Mouse (Mus musculus) inflammation-experienced regulatory T-cells, adult 6 months (primary cell): Measurements from ENCODE around the gene Narfl. TPM values are rescaled to one million over a fixed set of nuclear protein-coding genes. Genes with fewer than 3 reads are reported as not detected.

Source experiments
- ATAC-seq: one replicate; pipeline ENCODE4 v1.8.0; 2017
- polyA plus RNA-seq, 3 experiments: library from polyadenylated mRNA; unstranded; fragments of 100-300 nt; shearing (Covaris generic); gene quantifications; one replicate each; pipeline ENCODE4 v1.2.1; 2017

The Narfl gene
- polyA plus RNA-seq, 3 experiments from 2014 or later: 16.4 to 18.4 (median 17.0) TPM

DNA sequence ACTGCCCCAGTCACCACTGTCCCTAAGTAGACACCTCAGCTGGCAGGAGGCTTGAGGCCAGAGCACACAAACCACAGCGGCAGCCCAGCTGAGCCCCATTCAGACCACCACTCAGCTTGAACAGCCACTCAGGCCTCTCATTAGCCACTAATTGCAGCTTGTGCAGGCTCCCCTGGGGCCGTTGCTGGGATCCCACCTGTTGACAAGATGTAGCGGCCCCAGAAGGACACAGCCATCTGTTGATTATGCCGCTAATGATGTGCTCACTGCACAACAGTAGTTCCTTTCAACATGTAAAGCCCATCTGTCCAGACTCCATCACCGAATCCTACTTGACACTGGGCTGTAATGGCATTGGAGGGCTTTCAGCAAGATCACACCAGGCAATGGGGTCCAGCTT is 7.7 kb upstream of the Narfl start:
- no peak for ATAC-seq

DNA sequence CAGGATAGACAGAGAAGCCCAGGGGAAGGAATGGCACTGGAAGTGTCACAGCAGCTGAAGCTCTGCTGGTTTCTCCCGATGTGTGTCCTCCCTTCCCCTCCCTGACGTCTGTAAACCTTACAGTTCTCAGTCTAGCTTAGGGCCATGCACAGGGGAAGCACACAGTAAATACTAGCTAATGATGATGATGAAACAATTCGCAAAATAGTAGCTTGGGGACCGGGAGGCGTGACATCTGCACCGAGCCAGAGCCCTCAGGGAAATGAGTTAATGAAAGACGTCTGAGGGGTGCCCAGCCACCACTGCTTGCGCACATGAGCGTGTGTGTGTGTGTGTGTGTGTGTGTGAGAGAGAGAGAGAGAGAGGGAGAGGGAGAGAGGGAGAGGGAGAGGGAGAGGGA is 4.2 kb upstream of the Narfl start:
- no peak for ATAC-seq

DNA sequence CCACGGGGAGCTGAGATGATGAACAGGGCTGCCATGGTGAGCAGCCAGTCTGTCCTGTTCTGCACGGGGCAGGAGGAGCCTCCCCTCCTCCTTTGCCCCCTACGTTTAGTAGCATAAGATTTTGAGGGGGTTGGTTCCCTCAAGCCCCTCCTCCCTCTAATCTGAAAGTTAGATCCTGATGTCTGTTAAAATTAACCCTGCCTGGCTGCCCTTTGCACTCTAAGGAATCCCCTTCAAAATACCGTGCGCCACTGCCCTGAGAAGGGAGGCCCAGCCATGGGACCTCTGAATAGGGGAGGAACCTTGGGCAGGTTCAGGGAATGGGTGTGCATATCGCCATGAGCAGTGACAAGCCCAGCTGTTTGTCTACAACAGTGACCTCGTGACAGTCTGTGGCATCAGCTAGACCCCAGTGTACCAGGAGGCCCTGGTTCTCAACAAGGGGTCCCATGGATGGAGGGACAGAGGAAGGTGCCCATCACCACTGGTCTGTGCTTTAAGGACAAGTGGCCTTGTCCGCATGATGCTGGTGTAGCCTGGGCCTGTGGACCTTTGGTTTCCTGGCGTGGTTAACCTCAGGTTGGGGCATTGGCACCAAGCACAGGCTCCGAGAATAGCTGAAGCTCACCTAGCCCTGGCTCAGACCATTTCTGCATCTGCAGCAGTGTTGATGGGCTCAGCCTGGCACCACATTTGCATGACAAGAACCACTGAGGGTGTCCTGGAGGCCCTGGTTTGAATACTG is 1.9 kb downstream of the Narfl start:
- ATAC-seq: no peak

DNA sequence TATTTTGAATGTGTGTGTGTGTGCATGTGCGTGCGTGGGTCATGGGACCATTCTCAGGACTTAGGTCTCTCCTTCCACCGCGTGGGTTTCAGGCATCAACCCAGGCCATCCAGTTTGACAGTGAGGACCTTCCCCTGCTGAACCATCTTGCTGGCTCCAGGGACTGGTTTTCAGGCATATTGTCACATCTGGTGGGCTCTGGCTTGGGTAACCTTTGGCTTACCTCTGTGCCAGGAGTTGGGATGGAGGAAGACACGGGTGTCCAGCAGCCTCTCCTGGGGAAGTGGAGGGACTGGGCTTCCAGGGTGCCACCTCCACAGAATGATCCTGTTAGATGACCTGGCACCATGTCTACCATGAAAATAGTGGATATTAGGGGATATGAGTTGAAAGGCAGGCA is 4.4 kb downstream of the Narfl start:
- ATAC-seq: no peak

DNA sequence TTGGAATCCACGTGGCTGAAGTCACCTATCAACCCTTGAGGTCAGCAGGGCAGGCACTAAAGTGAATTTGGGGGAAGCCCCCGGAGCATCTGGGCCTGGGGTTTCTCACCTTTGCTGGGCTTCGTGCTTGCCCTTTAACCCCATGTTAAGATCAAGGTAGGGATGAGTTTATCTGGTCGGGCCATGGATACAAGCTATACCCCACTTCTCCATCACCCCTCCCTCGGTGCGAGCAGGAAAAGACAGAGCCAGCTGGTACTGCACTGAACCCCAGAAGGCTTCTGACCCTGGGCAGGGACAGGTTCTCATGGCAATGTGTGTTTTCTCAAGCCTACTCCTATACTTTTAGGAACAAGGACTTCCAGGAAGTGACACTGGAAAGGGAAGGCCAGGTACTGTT is 7.8 kb downstream of the Narfl start:
- ATAC-seq: no peak

DNA sequence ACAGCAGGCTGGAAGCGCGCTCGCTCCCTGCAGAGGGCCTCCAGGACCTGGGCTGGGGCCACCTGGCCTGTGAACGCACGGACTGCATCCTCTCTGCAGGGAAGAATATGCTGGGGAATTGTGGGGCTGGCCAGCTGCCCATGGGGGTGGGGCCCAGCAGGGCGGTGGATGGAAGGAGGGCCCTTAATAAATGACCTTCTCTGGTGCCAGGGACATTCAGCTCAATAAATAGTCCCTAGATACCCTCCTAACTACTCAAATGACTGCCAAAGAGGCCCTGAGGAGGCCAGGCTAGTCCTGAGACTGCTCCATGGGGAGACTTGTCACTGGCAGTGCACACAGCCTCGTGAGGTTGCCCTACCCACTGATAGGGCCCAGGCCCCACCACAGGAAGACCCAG is 9.5 kb downstream of the Narfl start:
- no peak for ATAC-seq

DNA sequence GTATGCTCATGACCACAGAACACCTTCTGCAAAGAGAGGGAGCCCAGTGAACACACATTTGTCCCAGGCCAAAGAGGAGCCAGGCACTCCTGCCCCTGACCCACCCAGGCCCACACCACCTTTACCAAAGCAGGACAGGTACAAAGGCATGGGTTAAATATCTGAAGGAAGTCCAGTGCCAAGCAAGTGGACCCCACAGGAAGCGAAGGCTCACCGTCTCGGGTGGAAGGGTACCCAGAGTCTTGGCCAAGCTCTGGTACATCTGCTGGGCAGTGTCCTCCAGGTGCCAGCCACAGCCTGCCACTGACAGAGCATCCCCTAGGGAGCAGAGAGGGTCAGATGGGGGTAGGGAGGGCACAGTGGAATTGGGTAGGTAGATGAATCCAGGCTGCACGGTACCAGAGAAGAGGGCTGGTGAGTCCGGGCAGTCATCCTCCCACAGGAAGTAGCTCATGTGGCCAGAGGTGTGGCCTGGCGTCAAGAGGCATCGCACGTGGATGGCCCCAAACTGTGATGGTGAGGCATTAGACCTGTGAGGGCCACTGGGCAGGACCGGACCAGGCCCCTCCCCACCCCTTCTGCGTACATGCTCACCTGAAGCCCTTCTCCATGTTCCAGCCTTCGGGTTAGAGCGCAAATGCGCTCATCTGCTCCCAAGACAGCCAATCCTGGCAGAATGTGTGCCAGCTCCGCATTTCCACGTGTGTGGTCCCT is 10.4 kb downstream of the Narfl start:
- ATAC-seq: no peak

DNA sequence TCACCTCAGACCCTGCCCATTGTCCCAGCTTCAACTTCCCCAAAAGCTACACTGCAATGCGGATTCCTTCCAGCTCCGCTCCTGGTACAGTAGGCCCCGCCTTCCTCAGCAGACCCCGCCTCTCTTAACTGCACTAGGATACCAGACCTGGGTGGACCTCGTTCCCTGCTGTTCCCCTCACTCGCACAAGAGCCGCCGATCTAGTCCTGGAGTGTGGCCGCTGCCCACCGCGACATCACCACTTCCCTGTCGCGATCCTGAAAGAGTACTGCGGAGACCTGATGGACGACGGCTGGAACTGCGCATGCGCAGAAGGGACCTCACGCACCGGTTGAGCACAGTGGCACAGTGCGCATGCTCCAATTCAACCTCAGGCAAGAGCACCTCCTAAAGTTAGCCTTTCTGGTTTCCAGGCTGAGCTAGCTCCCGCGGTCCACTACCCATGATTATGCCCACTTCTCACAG is 11.7 kb downstream of the Narfl start, which contains the start of gene Haghl:
Haghl (minus strand) TSS at position 393 of the 465 bp plus-strand sequence.
- peak; percentile 88 for ATAC-seq

DNA sequence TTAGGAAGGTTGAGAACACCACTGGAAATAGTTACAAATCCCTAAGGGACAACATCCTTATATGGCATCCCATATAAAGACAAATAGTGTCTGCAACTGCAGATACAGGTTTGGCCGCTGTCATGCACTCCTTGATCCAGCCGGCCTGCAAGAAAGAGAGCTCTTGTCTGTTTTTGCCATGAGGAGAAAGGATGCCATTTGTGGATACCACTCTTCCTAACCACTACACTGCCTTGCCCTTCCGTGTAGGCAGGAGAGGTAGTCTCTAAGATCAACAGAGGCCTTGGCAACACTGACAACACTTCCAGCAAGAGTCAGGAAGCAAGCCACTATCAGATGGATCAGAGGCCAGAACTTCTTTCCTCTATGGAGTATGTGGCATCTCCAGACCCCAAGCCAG is 12.7 kb downstream of the Narfl start, which contains the start of gene Ccdc78:
Ccdc78 (plus strand) TSS at position 301 of the 400 bp plus-strand sequence.
- ATAC-seq: no peak

DNA sequence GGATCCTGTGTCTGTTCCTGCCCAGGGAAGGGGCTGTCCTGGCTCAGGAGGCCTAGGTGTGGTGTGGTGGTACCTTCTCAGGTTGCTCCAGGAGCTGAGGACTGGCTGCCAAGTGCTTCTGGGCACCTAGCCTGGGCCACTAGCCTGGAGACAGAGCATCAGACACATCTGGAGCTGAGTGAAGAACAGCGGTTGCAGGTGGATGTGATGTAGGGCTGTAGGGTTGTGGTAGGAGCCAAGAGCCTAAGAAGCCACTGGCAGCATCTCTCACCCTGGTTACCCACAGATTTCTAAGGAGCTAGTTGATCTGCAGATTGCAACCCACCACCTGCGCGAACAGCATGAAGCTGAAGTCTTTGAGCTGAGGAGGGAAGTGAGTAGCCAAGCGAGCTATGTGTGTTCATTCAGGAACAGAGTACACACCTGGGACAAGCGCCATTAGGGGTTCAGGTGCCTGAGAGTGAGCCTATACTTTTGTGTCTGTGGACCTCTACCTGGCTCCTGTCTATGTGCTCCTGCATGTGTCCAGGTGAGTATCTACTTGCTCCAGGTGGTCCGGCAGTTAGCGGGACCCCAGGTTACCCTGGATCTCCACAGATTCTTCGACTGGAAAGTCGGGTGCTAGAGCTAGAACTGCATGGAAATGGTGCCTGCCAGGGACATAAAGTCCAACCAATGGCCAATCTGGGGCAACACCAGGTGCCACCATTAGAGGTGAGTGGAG is 13.4 kb downstream of the Narfl start:
- ATAC-seq: no peak

DNA sequence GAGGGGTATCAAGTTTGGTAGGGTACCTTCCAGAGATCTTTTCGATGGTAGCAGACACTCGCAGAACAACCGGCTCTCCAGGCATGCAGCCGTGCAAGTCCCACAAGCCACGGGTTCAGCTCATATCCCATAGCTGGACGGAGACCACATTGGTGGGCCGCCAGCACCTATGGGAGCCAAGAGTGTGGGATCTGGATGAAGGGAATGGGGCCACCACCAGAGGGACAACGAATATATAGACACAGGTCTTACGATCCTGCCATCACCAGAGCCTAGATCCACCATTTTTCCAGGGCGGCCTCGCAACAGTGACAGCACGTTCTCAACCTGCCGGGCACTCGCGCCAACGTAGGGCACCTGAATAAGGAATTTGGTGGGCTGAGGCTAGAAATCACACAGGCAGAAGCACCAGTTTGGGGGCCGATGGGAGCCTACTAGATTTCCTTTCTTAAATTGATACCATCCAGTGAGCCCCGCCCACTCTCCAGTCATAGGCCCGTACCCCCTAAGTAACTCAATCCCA is 17.8 kb downstream of the Narfl start:
- no peak for ATAC-seq

DNA sequence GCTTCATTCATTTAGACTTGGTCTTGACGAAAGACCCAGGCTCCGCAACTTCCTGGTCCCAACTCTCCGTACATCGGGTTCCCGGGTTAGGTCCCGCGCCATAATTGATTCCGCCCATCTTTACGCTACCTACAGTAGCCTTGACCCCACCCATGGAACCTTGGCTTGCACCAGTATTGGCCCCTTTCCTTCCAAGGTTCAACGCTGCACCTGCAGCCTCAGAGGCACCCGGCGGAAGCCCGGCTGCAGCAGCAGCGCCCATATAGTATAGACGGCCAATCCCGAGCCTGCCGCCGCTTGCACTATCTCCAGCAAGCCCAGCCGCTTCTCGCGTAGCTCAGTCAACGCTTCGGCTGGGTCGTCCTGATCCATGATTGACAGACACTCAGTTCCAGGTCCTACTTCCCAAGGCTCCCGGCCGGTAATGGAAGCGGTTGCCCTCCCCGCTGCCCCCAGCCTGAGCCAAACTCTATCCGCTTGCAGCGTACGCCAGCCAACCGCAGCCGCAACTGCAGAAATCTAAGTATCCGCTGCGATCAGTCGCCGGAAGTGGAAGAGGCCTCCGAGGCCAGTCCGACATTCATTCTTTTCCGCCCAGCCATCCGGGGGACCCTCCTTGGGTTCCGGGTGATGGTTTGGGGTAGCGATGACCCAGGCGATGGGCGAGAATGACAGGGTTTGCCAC is 18.4 kb downstream of the Narfl start:
- peak; percentile 63 for ATAC-seq

DNA sequence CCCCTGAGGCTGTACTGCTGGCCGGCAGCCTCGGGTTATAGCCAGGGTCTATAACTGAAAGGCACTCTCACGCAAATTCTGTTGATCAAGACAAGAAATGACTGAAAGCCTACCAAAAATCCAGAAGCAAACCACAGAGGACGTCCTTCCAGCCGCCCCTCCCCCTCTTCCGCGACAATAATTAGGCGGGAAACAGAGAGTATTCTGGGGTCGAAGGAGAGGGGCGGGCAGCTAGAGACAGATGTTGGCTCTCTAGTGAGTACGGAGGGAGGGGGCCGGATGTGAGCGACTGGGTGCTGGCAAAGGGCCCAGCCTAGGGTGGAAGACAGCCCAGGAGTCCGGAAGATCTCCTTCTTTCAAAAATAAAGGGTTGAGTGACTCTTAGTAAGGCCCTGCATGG is 19.0 kb downstream of the Narfl start, which contains the start of gene Fam173a:
Fam173a (minus strand) TSS at position 287 of the 400 bp plus-strand sequence.
- ATAC-seq: peak; percentile 86

DNA sequence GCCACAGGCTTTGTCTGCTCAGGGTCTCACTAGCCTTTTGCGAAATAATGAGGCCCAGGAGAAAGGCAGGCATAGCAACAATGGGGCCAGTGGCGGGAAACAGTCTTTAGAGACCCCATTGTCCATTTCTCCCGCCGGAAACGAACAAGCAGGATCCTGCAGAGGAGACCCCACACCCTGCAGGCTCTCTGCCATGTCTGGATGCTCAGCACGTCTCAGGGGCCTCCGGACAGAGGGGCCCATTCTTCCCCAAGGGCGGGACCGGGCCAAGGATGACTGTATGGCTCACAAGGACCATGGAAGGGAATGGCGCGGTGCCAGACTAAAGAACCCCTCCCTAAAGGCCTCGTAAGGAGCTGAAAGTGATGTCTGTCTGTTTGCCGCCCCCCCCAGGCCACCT is 20.6 kb downstream of the Narfl start:
- ATAC-seq: no peak

DNA sequence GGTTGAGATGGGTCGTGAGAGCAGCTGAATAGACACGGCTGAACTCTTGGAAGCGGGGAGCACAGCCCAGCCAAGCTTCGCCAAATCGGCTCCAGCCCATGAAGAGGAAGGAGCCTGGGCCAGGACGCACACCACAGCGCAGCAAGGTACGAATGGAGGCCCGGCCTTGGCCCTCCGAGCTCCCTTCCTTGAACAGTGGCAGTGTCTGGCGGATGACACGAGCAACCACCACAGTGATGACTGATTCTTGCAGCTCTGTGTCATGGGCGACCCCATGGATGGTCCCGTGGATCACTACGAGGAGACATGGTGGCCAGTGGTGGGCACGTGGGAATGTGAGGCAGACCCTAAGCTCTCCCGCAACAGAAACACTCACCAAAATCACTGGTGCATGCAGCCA is 21.4 kb downstream of the Narfl start:
- ATAC-seq: no peak

DNA sequence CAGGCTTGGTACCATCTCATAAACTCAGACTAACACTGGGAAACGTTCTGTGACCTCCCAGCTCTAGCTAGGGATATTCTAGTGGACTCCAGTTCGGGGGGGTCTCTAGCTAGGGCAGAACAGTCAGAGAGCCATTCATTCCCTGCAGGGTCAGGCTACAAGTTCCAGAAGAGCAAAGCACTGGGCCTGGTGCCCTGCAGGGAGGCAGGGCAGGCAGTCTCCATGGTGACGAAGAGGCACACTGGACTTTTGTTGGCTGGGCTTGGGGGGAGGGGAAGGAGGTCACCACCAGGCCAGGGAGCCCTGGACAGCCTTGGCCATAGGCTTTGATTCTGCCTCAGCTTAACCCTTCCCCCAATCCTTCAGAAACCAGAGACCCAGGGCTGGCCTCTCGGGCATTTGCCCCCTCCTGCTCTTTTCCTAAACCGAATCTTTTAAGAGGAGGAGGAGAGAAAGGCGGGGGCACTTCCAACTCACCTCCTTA is 22.1 kb downstream of the Narfl start, which contains the start of gene AC134908.4:
AC134908.4 (minus strand) TSS at position 51 of the 484 bp plus-strand sequence.
- ATAC-seq: no peak

DNA sequence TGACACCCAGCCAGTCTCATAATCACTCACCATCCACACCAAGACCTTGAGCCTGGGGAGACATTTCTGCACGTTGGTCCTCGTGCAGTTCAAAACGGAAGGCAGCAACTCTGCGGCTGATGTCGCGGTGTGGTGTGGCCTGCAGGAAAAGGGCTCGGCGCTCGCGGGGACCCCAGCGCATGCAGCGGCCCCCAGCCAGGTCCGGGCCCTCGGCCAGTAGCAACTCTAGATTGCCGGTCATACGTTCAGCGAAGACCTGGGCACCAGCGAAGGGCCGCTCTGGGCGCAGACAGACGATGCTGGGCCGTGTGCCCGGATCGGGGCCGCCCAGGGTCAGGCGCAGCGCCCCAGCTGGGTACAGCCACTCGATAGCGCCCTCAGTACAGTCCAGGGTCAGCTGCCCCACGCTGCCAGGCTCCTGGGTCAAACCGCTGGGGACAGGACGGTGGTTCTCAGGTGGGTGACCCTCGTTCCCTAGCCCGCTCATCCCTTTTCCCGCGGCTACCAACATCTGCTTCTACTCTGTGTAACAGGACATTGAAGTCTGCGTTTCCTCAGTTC is 22.7 kb downstream of the Narfl start:
- ATAC-seq: no peak

DNA sequence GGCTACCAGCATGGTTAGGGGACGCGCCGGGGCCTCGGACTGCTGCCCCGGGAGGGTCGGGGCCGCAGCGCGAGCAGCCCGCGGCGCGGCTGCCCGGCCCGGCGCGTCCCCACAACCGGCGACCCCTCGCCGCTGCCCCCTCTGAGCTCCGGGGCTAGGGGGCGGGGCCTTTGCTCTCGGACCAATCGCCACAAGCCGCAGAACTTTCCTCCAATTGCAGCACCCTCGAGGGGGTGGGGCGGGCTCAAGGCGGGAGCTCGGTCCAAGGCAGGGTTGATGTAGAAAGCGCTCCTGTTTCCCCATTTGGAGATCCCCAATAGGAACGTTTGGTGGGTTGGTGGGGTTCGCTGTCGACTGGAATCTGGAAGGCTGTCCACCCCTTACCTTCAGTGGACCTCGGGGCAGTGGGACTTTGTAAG is 23.4 kb downstream of the Narfl start, which contains the start of gene Metrn:
Metrn (minus strand) TSS at position 186 of the 419 bp plus-strand sequence.
- peak; percentile 53 for ATAC-seq

DNA sequence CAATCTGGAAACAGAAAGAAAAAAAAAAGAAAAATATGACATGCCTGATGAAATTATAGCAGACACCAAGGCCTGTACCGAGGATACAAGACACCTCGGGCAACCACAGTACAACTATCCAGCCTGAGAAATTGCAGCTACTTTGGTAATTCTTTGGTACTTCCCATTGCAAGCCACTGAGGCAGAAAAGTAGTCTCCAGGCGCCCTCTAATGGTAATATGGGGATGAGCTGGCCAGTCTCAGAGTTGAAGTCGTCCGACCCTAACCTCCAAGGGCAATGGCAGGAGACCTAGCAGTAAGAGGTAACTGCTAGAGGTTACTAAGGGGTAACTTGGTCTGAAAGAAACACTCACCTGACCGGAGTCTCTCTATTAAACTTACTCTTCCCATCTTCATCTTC is 27.5 kb downstream of the Narfl start:
- ATAC-seq: peak; percentile 74

DNA sequence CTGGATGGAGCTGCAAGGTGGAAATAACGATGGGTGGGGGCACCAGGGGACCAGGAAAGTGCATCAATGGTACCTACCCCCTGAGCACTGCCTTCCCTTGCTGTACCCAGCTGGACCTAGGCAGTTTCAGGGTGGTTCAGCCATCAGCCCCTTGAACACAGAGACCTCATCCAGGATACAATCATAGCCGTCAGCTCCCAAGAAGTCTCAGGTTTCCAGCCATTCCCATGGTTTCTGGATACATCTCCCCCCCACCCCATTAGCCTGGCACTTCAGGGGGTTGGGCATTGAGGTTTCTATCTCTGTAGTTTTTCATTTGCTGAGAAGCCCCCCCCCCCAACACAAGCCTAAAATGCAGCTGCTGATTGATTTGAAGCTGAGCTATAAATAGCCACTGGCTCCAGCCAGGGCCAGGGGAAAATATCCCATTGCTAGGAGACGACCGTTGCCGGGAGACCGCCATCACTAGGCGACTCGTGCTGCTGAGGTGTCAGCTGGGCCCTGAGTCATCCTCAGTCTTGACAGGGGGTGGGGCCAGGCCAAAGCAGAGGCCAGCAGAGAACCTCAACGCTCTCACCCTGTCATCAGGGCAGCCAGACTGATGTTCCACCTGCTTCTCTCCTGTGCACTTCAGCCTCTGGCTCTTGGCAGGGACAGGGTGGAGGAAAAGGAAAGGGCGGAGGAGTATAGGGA is 29.4 kb downstream of the Narfl start:
- no peak for ATAC-seq

DNA sequence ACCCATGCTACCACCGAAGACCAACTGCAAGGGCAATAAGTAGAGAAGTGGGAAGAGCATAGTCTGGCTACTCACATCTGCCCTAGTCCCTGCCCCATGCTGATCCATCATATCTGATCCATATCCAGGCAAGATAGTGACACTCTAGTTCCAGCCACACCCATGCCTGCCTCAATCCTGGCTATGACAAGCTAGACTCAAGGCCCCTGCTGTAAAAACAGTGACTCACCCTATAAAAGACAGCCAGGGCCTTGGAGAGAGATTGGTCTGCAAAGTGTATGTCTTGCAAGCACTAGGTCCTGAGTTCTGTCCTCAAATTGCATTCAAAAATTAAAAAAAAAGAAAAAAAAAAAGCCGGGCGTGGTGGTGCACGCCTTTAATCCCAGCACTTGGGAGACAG is 32.9 kb downstream of the Narfl start:
- ATAC-seq: no peak
